Mouse (Mus musculus): ENCODE results near the gene Bcl6. TPM values are rescaled to one million over a fixed set of nuclear protein-coding genes. Genes with fewer than 3 reads are reported as not detected.

Gene Bcl6
- total RNA-seq, 2 experiments from 2014 or later, result 40.7 to 68.1 TPM

DNA sequence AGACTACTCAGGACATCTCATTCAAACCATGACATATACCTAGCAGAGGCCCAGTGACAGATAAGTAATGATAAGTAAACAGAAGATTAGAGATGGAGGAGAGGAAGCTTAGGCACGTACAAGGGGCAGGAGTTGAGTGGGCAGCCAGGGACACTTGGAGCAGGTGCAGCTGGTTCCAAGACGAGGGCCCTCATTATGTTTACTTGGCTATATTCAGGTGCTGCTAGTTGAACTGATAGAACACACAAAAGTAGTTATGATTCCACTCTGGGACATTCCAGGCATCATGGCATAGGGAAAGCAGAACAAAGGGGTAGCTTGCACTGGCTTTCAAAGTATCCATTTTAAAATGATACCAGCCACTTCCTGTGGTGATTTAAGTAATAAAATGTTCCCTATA lies 54.3 kb downstream of the Bcl6 start:
- no peak for DNase-seq
- intact Hi-C loops (cut with DNase I), result no loop called here

DNA sequence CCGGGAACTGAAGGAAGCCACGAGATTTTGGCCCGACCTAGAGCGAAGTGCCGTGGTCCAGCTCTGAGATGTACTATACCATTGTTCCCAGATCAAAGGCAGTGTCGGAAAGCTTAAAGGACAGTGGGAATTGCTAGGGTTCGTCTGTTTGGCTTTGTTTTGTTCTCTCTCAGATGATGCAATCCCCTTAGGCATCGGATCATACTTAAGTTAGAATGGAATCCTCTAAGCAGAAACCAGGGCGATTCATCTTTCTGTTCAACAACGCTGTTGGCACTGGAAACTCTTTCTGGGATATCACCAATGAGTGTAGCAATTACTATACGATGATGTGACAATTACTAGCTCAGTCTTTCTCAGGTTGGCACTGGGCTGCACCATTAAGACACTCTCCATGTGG lies 56.4 kb downstream of the Bcl6 start, which contains the start of gene Rtp2:
Gene Rtp2, minus strand, starts transcription at position 101 of the 400 bp plus-strand sequence.
- DNase-seq, result no peak
- intact Hi-C loops (cut with DNase I), result no loop called here

DNA sequence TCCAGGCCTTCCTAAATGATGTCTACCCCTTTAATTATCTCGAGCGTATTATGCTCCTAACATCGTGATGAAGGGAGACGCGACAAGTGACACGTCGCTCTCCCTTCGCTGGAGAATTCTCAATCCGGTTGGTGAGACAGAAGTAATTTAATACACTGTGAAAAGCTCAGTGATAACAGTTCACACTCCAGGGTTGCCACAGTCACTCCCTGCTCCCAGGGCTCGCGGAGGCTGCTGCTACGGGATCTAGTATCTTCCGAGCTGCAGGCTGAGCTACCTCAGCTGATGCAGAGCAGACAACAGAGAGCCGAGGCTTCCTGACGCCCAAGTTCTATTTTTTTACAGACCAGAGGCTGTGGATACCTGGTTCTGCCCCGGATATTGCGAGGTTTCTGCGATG lies 57.4 kb downstream of the Bcl6 start:
- DNase-seq, result no peak
- intact Hi-C loops (cut with DNase I), result no loop called here

DNA sequence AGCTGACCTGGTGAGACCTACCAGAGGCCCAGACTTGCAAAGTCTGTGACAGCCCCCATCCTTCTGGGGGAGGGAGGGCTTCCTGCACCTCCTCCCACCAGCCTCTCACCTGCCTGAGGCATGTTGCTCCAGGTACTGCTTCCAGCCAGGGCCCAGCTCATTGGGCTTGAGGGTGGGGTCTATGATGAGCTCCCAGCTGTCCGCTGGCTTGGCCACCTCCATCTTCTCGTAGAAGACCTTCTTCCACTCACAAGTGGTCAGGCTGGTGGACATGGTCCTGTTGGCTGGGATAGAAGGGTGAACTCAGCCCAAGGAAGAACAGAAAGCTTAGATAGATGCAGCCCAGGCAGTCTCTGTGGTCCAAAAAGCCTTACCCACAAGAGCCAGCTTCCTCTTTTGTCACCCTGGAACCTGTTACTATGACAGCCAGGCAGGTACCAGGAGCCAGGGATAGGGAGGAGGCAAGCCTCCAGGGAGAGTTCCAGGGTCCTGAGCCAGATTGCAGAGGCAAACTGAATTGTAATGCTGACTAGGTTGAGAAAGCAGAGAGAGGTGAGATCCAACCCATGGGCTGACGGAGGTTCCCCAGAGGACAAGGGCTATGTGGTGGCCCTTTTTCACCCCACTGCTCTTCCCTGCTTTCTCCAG lies 58.1 kb downstream of the Bcl6 start:
- DNase-seq, result no peak
- intact Hi-C loops (cut with DNase I), result no loop called here

DNA sequence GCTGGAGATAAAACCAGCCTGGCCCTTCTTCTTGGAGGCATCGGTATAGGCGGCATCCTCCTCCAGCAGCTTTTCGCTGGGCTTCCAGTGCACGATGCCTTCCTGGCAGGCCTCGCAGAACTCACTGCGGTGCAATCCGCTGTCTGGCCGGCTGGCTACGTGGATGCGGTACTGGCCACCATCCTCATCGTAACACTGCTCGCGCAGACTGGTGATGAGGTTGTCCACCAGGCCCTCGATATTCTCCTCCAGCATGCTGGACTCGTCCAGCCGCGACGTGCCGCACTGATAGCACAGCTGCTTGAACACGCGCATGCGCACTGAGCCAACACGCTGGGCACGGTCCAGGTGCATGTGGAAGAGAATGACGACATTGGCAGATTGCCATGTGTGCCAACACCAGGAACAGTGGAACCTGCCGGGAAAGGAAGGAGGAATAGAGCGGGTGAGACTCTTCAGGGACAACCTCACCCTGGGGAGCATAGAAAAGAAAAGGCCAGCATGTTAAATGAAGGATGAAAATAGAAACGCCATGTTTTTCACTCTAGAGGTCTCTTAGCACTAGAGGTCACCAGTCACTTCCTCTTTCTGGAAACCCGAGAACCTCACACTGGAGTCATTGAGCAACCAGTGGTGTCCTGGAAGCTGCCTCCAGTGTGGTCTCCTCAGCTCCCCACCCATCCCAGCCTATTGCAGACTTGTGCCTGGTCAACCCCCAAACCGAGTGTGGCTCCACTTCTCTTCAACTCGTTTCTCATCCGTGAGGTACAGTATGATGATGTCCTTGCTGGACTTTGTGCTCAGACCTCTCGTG lies 61.1 kb downstream of the Bcl6 start:
- intact Hi-C loops (cut with DNase I), result no loop called here

DNA sequence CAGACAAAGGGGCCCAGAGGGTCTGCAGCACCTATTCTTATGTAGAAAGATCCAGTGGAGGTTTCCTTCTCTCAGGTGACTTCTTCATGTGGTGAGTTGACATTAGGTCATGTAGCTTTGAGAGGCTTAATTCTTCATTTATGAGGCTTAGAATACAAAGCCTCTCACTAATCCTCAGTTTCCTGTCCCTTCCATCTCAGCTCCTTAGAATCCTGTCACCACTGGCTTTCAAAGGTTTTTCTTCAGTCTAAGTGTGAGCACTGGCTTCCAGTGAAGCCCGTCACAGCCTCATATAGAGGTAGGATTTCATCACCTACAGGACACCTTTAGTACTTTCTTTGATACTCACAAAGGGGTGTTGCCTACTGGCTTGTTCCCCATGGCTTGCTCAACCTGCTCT lies 65.7 kb downstream of the Bcl6 start:
- no peak for DNase-seq
- intact Hi-C loops (cut with DNase I), result no loop called here

More for the DNA sequence above, 61.1 kb downstream of the Bcl6 start:
- DNase-seq, result no peak

DNA sequence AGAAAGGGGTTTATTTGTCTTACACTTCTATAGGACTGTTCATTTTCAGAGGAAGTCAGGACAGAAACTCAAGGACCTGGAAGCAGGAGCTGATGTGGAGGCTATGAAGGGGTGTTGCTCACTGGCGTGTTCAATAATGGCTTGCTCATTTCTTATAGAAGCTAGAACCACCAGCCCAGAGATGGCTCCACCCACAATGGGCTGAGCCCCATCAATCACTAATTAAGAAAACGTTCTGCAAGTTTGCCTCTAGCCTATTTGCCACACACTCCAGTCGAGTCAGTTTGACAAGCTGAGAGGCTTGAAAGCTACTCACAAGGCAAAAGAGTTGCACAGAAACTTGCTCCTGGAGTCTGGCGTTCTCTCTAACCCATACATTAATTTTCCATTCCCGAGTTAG lies 67.0 kb downstream of the Bcl6 start:
- no peak for DNase-seq
- intact Hi-C loops (cut with DNase I), result no loop called here

DNA sequence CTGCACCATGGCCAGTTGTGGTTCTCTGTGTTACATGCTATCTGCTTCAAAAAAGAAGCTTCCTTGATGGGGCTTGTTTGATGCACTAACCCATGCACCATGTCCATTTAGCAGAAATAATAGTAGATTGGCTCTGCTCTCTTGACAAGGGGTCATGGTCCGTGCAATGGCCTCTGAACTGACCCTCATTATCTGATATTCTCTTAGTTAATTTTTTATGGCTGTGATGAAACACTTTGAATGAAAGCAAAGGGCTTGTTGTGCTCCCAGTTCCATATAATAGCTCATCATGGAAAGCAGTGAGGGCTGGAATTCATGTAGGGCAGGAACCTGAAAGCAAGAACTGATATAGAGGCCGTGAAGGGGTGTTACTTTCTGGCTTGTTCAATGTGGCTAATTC lies 69.2 kb downstream of the Bcl6 start:
- intact Hi-C loops (cut with DNase I), result no loop called here
- DNase-seq, result no peak

Other genes with a start within 250 kb of the Bcl6 start
- not detected for gene Sst, start 97.9 kb downstream of the Bcl6 start, total RNA-seq (2021)
- not detected for gene Rtp2, start 56.5 kb downstream of the Bcl6 start, total RNA-seq (2021)
- gene Gm37419, start 370 bp downstream of the Bcl6 start, total RNA-seq (2021), result not detected

Data from gastrocnemius, postnatal 36 days (tissue).